Mouse (Mus musculus) adrenal gland, postnatal 14 days (tissue): ENCODE measurements around the gene Hvcn1. TPM values are rescaled to one million over a fixed set of nuclear protein-coding genes. Genes with fewer than 3 reads are reported as not detected.
"Not testable (repeated sequence)": the region's sequence is repeated elsewhere in the genome, so short reads cannot be mapped to it uniquely, and the experiment has no call there.

Experiments
- DNase-seq: peaks from one replicate; pipeline ENCODE4 v3.0.0; 2021; ENCODE audit warnings: mixed read lengths
- total RNA-seq: library from RNA; stranded (reverse); gene quantifications from 2 replicates; pipeline ENCODE4 v1.2.3, GENCODE M21; 2021

Hvcn1 gene
- total RNA-seq, 1 experiment from 2014 or later: 2.4 TPM

DNA sequence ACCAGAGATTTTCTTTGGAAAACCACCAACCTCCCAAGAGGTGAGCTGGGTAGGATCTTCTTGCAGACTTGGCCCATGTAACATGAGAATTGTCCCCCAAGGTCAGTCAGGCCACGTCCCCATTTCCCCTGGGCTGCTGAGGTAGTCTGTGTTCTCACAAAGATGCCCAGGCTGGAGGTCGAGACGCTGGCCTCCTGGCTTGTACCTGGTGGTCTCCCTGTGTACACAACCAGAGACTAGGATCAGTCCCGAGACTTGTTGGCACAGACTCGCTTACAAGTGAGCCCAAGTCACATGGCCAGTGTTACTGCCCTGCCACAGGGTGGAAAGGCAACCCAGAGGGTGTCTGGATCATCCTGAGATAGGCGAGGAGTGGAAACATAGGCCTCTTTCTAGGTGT lies 4.7 kb upstream of the Hvcn1 start:
- DNase-seq: no peak

DNA sequence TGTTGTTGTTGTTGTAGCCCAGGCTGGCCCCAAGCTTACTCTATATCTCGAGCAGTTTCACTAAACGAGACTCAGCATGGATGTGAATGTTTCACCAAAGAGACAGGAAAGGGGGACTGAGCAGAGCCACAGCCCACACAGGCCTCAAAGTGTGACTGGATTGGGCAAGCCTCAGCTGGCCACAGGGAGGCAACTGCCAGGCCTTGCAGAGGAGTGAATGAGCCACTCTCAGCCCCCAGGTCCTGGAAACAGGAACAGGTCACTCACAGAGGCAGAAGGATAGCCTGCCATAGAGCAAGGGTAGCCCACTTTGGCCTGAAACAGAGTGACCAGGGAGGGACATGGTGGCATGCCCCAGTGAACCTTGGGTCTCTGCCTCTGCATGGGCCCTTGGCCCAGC lies 2.4 kb upstream of the Hvcn1 start:
- no peak for DNase-seq

DNA sequence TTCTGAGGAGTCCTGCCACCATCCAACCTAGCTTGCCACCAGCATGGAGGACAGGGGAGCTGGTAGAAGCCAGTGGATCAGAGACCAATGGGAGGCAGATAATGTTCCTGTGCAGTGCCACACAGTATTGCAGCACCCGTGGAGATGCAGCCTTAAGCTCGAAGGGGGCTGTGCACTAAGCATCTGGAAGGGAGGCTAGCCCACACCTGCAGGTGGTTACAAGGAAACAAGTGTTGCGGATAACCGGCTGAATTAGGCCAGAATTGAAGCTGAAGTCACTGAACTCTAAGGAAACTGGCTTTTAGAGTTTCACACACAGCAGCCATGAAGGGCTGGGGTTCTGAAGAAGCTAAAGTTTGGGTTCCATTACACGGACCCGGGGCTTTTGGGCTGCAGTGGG lies 2.3 kb downstream of the Hvcn1 start:
- DNase-seq: no peak

DNA sequence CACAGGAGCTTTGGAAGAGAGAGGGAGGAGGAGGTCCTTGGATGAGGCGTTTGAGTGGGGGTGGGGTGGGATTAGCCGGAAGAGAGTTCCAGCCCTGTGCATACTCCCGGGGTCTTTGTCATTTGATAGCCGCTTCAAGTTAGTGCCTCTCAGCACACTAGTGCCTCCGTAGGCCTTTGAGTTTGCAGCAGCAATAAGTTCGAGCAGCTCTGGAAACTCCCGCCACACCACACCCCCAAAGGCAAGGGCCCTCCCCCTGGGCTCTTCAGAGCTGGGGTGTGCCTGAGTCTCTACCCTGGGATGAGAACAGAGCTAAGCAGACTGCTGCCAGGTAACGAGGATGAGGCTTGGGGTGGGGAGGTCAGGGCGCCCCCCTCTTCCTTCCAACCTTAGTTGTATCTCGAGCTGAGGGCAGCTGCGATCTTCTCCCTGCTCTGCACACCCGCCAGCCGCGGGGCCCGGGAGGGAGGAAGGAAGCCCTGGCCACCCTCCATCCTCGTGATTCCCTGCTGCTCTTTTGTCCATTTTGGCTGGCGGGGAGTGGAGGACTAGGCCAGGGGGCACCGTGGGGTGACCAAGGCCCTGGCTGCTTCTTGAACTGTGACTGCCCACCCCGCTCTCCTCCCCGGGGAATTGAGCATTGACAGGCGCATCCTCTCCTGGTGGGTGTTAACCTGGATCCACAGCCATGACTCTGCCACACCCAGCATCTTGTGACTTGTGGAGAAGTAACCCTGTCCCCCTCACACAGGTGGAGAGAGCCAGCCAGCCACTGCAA lies 3.2 kb downstream of the Hvcn1 start:
- DNase-seq: peak; percentile 62

DNA sequence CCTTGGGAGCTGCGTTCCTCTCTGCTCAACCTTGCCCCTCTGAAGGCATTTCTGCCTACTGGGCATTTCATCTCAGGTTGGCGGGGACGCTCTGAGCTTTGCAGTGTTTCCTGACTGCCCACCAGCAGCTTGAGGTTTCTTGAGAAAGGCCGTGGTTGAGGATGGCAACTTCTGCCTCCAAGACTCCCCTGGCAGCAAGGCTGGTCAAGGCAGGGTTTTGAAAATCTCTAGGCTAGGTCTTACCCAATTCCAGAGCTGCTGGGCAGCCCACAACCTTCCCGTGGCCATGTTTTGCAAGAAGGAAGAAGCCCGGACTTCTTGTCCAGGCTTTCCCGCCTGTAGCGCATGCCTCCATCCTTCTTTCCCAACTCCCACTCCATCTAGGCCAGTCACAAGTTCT lies 4.3 kb downstream of the Hvcn1 start:
- DNase-seq: no peak

DNA sequence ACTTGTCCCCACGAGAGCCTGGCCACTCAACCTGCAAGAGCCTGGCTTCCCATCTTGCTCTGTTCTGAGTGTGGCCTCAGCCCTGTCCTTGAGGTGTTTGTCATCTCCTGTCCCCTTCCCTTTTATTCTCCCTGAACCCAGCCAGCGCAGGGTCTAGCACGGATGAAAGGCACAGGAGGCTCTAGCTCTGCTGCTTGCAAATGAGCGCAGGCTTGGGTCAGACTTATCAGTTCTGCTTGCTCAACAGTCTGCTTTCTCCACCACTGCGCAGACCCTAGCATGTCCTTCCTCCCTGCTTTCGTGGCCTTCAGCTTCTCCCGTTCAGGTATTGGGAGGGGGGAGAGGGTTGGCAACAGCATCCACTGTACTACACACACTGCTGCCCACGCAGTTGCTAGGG lies 5.5 kb downstream of the Hvcn1 start:
- no peak for DNase-seq

DNA sequence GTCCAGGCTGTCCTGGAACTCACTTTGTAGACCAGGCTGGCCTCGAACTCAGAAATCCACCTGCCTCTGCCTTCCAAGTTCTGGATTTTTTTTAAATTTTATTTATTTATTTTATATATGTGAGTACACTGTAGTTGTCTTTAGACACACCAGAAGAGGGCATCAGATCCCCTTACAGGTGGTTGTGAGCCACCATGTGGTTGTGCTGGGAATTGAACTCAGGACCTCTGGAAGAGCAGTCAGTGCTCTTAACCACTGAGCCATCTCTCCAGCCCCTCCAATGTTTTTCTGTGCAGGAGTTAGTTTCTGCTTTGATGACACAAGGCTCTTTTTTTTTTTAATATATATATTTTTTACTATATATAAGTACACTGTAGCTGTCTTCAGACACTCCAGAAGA lies 6.2 kb downstream of the Hvcn1 start:
- DNase-seq: not testable (repeated sequence)

DNA sequence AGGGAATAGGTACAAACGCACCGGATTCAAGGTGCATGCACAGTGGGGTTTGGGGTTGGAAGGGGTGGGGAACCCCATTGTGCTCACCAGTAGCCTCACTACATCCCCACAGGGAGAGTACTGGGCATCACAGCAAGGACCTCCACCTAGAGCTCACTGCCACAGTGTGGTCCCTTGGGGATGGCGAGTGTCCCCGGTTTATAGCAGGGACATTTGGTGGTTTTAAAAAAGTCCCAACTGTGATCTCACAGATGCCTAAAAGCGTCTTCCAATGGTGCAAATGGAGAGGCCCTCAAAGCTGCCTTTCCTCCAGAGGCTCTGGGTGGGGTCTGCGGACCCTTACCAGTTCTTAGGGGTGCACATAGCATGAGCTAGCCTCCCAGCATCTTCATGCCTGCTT lies 7.3 kb downstream of the Hvcn1 start:
- no peak for DNase-seq

DNA sequence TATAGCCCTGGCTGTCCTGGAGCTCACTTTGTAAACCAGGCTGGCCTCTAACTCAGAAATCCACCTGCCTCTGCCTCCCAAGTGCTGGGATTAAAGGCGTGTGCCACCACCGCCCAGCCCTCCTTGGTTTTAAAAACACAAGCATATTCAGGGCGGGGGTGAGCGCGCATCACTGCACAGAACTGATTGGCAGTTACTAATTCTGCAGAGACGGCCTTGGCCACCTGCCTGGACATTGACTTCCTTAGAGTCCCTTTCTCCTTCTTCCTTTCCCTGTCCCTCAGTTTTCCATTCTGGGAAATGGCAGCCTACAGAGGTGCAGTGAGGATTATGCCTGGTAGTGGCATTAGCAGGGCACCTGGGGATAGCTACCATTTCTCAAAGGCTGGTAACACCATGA lies 11.0 kb downstream of the Hvcn1 start:
- DNase-seq: no peak

DNA sequence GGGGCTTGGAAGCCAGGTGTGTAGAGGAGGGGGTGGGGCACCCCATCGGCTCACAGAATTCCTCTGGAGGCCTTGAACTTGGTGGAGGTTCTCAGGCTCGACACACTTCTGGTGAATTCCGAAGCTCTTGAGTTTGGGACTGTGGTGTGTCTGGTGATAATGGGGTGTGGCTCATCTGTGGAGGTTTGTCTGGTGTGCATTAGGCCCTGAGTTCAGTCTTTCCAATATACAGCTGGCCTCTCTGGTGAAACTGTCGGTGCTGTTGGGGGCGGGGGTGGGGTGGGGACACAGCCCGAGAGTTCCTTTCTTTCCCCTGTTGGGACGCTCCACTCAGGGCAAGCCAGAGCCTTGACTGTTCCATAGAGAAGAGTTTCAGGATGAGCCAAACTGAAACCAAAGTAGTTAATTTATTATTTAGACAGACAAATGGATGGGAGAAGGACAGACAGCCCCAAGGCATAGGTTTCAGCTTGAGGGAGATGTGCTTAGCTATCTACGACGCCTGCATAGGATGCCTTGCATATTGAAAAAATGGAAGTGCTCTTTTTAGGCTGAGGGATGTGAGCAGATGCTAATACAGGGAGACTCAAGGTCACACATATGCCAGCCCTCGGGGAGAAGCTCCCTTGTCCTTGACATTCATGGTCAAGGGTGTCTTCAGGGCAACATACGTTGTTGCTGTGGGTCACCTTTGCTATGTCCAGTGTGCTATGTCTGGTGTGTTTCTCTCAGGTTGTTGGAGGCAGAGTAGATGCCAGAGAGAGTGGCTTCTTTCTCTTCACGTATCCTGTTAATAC lies 11.7 kb downstream of the Hvcn1 start:
- no peak for DNase-seq

DNA sequence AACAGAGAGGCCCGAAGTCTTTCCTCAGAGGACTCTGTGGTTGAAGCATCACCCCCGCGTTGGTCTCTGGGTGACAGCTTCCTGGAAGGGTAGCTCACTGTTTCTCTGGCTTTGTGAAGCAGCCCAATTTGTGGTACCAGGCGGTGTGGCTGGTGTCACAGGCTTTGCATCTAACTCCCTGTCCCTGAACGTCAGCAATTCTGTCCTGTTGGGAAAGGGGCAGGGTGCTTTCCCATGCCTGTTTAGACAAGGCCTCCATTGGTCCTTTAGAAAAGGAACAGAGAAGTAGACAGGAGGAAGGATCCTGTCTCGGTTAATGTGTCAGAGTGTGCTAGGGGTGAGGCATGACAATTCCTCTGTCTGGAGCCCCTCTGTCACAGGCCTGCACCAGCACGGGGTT lies 12.3 kb downstream of the Hvcn1 start:
- DNase-seq: no peak

DNA sequence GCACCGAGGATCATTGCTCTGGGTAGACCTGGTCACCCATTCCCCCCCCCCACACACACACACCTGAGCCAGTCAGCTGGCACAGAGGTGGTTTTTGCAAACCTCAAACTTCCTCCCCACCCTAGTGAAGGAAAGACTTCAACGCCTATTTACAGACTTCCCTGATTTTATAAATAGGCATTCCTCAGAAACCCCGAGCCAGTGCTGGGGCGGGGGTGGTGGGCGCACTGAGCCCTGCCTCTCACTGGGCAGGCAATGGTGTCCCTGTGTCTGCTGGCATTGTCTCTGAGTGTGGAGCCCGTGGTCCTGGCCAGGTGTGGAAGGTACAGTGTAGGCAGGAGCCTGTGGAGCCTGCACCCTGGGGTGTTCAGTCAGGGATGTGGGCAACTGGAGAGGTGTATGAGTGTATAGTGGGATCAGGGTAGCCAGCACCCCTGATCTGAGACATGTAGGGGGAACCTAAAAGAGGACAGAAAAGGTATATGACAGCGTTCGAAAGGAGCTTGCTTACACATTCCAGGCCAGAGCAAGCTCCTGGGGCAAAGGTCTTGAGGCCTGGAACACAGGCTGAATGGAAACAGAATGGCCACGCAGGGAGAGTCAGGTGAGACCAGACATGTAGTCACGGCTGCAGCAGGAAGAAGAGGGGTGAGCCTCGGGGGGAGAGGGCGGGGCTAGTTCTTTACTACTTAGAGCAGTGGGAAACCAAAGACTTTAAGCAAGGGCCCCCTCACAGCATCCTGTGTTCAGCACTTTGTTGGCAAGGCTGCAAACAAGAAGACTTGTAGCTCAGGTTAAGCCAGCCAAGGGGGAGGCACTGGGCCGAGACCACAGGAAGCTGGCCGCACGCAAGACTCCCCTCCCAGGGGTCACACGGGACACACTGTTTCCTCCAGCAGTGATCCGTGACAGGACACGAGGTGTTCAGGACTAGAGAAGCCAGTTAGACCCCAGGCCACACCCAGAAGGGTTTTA lies 13.3 kb downstream of the Hvcn1 start:
- DNase-seq: peak; percentile 60

DNA sequence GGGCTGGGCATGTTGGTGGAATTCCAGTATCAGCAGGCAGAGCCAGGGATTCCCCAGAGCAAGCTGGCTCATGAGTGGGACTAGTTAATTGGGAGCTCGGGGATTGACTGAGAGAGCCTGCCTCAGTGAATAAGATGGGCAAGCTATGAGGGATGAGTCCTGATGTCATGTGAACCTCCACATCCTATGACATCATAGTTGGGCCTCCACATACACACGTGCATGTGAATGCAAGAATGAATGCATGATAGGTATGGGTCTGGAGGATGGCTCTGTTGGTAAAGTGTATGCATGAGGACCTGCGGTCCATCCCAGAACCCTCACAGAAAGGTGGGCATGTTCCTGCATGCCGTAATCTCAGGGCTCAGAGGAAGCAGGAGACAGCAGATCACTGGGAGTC lies 14.5 kb downstream of the Hvcn1 start:
- no peak for DNase-seq

DNA sequence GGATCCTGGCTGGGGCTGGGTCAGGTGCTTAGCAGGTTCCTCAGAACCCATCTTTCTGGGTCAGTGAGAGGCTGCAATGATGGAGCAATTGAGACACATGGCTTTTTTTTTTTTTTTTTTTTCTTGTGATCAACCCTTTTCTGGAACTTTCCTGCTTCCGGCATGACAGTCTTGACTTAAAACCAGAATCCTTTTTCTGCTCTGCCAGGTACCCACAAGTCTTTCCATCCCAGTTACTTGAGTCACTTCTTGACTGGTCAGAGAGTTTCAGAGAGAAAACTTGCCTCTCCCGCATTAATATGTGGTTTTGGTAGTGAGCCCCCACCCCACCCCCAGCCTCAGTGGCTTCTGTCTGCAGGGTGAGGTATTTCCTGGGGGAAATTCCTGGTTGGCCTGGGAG lies 17.7 kb downstream of the Hvcn1 start:
- DNase-seq: no peak

DNA sequence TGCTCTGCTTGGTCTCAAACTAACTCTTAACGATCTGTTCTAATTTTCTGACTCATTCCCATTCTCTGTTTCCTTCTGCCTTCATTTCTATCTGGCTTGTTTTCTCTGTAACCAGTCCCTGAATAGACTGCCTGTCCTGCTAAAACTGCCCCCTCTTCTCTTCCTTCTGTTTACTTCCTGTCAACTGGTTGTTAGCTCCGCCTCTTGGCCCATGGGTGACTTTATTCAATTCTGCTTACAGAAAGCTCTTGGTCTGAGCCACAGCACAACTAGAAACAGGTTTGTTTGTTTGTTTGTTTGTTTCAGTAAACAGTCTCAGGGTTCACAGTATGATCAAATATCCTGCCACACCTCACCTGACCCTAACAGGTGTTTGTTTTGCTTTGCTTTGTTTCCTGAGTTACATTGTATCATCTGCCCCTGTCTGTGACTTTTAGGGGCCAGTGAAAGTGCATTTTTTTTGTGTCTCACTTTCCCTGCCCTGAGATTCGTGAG lies 21.7 kb downstream of the Hvcn1 start:
- DNase-seq: no peak

DNA sequence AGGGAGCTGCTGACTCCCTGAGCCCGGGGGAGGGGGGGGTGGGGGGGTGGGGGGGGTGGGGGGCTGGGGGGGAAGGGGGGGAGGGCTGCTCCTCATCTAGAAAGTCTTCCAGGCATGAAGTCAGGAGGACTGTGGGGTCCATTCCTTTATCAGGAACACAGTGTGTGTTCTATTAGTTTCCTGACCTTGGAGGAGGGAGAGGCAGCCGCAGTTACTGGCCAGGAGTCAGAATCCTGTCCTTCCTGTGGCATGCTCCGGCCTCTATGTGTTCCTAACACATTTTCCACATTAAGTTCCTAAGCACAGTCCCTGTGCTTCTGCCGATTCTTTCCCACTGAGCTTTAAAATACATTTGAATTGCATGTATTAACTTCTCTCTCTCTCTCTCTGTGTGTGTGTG lies 22.2 kb downstream of the Hvcn1 start:
- DNase-seq: no peak

DNA sequence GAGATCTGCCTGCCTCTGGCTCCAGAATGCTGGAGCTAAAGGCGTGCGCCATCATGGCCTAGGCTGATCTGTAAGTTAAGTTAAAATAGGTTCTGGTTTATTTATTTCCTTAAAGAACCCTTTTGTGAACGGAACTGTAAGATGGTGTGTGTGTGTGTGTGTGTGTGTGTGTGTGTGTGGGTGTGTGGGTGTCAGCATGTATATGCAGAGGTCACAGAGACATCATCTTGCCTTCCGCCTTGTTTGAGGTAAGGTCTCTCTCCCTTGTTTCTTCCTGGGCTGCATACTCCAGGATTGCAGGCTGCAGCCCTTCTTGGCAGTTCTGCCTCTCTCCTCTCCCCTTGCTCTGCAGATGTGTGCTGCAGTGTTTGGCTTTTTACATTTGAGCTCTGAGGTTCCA lies 24.2 kb downstream of the Hvcn1 start:
- no peak for DNase-seq

DNA sequence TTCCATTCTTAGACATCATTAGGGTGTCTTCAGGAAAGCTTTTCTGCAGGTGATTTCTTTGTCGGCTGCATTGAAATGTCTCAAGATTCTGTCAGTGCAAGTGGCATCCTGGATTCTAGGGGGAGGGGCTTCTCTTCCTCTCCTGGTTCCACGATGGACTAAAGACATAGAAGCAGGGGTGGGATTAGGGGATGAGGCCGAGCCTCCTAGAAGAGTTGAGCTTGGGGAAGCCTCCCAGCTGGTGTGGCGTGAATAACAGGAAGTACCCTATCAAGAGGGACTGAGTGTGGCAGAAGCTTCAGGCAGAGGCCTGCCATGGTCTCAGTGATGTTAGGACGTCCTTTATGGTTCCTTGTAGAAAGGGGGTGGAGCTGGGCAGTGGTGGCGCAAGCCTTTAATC lies 24.8 kb downstream of the Hvcn1 start:
- DNase-seq: no peak

DNA sequence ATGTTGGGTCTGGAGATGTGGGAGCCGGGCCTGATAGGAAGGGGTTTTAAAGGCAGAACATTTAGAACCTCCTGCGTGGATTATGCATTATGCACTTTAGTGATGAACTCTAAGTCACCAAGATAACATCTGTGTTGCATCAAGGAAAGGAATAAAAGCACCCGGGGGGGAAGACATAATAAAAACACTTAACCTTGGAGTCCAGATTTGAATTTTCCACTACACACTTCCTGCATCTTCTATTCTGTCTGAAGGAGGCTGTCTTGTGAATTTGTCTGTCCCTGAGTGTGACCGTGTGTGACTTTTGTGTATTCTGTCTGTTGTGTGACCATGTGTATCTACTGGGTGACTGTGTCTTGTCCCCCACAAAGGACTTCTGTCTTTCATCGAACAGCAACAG lies 25.4 kb downstream of the Hvcn1 start:
- DNase-seq: no peak

DNA sequence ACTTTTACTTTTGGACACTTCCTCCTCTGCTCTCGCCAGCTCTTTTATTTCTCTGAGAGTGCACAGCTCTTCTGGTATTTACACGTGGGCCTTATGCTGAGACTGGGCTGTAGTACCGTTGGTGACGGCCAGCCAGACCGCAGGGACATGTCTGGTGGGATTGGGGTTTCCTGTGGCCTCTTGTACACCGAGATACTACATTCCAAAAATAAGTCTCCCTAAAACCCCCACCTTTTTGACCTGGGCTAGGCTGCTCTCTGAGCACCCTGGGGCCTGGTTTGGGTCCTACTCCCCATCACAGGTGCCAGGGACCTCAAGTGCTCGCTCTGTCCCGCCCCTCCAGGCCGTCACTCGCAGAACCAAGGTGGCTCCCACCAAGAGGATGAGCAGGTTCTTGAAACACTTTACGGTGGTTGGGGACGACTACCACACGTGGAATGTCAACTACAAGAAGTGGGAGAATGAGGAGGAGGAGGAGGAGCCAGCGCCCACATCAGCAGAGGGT lies 26.5 kb downstream of the Hvcn1 start:
- DNase-seq: no peak

DNA sequence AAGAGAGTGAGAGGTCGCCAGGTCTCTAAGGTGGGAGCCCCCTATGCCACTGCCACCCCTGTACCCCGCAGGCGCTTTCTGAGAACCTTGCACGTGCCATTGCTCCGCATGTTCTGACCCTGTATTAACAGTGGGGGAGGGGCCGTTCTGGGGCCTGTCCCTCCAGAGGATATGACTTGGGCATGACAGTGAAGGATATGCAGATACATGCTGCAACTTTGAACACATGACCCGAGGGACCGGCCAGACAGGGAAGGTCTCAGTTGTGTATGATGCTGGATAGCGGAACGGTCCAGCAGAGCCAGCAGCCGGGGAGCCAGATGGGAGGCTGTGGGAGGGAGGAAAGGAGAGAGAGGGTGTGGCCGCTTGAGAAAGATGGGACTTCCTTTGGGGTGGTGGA lies 27.1 kb downstream of the Hvcn1 start:
- DNase-seq: peak; percentile 19
